Mouse (Mus musculus): ENCODE results near the gene Atf1.
"Not testable (repeated sequence)": the region's sequence is repeated elsewhere in the genome, so short reads cannot be mapped to it uniquely, and the experiment has no call there.

Gene Atf1

DNA sequence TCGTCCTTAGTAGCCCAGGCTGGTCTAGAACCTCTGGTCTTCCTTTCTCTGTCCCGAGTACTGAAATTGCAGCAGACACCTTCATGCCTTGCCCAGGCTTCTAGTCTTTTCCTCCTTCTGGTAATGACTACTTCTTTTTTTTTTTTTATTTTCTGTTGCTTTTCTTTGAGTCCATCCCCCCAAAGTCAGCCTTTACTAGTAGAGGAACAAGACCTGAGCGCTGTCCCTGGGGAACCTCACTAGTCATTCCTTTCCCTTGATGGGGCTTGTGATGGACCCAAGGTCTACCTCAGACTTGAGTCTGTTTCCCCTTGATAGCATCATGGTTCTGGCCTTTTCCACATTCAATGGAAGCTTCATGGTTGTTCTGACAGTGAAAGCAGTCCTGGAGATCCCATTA is 9.6 kb upstream of the Atf1 start:
- DNase-seq: no peak

DNA sequence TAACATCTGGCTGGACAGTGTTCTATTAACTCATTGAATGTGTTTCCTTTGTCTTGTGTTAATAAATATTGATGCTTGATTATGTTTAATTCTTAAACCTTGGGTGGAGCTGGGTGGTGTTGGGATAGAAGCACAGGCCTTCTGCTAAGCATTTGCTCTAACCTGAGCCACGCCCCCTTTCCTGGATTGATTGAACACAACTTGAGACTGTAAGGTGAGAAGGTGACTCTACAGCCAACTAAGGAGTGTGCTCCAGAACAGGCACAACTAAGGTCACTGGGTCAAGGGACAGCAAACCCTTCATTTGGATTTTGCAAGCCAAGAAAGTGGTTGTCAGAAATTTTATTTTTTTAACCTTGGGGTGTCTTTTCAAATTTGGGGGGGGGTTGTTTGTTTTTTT is 8.2 kb upstream of the Atf1 start:
- no peak for DNase-seq

DNA sequence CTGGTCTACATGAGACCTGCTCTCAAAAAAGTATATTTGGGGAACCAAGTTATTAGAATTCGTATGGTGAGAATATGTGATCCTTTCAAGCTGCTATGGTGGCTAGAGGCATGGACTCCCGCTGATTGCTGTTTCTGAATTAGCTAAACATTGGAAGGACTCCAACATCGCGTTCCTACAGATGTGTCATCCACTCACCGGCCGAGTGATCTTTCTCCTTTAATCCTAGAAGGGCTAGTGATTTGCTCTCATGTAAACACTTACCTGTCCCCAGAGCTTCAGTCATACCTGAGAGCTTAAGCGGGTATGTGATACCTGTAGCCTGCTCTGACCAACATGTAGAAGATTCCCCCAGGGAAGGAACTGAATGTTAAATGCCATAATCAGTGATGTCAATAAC is 6.7 kb upstream of the Atf1 start:
- DNase-seq: no peak

DNA sequence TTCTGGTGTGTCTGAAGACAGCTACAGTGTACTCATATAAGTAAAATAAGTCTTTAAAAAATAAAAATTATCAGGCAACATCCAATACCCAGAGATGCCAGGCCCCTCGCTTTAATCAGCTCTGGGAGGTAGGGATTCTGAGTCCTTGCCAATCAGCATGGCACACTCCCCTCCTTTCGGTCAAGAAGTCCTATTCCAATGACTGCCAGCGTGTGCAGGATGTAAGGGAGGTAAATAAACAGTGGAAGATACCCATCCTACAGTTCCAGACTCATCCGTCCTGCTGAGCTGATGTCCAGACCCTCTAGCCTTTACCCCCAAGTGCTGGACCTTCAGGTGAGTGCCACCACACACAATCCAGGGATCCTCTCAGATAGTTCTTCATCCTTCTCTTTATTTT is 2.2 kb upstream of the Atf1 start:
- DNase-seq: no peak

DNA sequence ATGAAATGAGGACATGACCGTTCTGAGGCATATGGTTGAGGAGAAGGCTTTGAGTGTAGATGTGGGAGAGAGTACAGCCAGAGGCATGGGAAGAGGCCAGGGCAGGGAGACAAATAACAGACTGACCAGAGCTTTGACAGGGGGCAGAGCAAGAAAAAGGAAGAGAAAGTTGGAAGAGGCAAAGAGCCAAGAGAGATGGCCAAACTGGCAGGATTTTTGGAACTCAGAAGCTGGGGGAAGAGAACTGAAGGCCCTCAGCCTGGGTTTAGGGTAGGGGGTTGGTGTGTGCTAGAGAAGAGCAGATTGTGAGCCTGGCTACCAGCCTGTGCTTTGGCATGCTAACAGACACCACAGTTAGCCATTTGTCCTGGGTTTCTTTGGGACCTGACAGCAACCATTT is 1.7 kb upstream of the Atf1 start:
- no peak for DNase-seq

DNA sequence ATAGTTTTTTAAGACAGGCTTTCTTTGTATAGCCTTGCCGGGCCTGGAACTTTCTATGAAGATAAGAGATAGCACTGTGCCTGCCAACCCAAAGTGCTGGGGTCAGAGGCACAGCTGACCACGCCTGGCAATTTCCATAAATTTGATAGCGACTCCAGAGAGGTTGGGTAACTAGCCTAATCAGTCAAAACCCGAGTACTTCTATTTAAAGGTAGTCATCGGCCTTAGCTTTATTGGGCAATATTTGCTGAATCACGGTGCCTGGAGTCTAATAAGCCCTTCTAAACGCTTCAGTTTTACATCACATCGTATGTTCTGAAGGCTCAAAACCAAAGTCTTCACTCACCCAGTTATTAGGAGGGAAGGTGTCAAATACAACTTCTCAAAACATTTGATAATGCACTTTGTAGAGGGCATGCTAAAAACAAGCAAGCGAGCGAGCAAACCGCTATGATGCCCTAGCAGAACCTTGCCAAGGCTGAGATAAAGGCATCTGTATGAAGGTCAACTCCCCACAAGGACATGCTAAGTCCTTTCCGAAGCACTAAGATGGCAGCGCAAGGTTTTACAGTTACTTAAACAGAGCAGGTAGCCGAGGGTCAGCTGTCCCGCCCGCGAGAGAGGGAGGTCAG is 472 bp upstream of the Atf1 start:
- no peak for DNase-seq

DNA sequence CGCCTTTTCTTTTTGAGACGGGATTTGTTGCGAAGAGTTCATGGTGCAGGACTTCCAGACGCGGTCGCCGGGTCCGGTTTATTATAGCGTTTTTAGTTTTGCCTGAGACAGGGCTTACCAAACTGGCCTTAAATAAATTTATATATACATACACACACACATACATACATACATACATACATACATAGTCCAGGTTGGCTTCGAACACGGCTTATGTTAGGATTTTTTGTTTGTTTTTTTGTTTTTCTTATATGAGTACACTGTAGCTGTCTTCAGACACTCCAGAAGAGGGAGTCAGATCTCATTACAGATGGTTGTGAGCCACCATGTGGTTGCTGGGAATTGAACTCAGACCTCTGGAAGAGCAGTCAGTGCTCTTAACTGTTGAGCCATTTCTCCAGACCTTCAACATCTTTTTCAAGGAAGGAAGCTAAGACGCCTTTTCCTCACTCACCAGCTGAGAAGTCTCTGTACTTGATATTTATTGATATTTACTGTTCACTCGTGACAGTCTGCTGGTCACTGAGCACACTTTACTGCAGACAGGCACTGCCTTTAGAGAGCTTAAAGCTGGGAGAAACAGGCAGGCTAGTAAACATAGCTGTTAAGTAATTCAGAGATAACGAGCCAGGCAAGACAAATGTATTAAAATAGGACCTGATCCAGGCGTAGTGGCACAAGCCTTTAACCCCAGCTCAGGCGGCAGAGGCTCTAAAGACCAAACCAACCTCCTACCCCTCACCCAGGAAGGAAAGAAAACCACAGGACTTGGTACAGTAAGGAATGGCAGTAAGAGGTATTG is 1.1 kb downstream of the Atf1 start:
- no peak for DNase-seq

DNA sequence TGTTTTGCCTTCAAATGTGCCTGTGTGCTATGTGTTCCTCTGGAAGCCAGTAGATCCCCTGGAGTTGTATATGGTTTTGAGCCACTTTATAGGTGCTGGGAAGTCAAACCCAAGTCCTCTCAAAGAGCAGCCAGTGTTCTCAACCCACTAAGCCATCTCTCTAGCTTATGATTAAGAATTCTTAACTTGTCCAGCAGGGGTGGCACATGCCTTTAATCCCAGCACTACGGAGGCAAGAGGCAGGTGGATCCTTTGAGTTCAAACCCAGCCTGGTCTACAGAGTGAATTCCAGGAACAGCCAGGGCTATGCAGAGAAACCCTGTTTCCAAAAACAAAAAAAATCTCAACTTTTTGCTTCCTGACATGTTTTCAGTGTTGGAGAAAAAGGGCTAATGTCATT is 3.0 kb downstream of the Atf1 start:
- DNase-seq: no peak

DNA sequence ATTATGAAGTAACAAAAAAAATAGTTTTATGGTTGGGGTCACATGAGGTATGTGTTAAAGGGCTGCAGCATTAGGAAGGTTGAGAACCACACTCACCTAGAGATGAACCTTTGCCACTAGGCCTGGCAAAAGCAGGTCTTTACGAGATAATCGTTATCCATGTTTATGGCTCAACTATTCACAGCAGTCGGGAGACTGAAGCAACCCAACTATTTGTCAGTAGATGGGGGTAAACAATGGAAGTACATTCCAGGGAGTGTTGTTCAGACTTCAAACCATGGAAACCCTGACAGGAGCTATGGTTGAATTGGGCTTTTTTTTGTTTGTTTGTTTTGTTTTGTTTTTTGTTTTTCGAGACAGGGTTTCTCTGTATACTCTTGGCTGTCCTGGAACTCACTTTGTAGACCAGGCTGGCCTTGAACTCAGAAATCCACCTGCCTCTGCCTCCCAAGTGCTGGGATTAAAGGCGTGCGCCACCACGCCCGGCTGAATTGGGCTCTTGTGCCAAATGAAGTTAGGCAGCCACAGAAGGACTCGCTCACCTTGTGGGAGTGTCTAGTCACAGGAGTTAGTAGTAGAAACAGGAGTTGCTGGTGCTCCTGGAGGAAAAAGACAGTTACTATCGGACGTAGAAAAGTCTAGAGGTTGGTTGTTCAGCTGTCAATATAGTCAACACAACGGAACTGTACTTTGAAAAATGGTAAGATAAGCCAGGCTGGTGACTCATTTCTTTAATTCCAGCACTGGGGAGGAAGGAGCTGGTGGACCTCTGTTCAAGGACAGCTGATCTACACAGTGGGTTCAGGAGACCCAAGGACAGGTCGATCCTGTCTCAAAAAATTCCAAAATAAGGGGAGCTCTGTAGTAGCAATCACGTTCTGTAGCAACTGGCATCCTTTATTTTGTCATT is 4.3 kb downstream of the Atf1 start:
- no peak for DNase-seq

DNA sequence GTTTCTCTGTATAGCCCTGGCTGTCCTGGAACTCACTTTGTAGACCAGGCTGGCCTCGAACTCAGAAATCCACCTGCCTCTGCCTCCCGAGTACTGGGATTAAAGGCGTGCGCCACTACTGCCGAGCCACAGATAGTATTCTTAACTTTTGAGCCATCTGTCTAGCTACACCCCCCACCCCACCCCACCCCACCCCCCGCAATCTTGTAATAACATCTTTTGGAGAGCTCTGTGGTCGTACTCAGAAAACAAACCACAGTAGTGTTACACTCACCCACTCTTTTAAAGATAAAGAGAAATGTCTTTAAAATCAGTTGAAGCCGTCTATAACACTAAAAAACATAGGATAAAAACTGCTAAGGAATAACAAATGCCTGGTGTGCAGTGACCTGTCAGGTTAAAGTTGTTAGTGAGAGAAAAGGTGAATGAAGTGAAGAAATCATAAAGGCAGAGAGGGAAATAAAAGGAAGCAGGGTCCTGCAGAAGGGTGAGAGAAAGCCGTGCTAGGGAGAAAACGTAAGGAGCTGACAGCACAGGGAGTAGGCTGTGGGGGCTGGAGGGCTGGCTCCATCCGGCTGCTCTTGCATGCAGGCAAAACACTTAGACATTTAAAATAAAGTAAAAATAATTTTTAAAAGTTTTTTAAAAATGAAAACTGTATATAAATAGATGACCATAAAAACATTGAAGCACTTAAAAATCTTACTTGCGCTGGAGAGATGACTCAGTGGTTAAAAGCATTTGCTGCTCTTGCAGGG is 7.8 kb downstream of the Atf1 start:
- peak; percentile 57 for DNase-seq

DNA sequence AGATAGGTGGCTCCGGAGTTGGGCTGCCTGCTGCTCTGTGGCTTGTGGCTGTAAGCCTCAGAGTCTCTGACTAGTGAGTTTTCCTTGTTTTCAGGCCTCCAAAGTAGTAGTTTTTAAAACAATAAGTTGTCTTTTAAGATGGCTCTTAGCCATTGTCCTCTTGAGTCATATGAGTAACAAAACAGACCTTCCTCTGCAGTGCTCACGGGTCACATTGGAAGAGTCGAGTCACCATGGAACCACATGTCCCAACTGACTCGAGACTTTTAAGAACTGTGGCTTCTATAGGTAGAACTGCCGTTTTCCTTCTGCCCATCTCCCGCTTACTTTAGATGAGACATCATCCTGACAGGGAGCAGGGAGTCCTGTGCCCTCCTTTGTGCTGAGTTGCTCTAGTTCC is 9.3 kb downstream of the Atf1 start:
- DNase-seq: no peak

DNA sequence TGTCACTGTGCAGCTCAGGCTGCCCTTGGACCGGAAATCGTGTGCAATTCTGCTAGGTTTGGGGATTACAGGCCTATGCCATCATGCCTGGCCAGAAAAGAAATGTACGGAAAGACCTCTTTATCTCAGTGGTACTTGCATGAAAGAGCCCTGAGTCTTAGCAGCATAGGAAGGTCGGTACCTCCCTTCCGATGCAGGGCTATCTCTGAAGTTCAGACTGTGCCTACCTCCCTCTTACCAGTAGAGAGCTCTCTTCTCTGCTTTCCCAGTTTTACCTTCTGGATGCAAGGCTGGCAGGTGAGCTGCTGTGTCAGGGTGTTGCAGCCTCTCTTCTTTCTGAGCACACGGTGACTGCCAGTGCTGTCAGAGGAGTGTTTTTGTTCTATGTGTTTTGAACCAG is 14.2 kb downstream of the Atf1 start:
- DNase-seq: no peak

DNA sequence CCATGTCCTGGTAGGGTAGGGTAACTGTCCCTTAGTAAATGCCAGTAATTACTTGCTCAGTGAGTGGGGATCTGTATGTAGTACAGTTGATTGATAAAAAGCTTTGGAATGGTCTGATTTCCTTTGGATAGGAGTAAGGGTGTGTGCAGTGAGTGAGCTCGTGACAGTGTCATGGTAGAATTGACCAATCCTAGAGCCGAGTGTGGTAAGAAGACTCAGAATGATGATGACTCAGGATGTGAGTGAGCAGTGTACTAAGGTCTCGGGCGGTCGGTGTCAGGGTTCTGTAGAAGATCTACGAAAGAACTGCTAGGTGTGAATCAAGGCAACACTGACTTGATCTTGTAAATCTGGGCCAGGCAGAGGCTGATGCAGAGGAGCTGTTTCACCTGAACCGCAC is 18.3 kb downstream of the Atf1 start:
- DNase-seq: no peak

DNA sequence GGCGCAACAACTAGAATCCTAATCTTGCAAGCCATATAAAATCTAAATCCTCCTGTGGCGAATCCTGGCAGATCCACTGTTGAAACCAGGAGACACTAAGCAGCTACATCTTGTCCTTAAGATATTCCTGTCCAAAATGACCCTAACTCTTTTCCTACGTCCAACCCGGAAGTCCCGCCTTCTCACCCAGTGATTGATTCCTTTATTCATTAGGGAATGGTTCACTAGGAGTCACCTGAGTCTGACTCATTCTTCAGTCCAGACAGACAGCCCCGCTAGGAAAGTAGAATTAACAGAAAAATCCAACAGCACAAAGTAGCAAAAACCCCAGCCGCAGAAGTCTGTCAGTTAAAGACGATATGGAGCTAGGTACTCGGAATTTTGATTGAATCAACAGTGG is 19.7 kb downstream of the Atf1 start:
- DNase-seq: no peak

DNA sequence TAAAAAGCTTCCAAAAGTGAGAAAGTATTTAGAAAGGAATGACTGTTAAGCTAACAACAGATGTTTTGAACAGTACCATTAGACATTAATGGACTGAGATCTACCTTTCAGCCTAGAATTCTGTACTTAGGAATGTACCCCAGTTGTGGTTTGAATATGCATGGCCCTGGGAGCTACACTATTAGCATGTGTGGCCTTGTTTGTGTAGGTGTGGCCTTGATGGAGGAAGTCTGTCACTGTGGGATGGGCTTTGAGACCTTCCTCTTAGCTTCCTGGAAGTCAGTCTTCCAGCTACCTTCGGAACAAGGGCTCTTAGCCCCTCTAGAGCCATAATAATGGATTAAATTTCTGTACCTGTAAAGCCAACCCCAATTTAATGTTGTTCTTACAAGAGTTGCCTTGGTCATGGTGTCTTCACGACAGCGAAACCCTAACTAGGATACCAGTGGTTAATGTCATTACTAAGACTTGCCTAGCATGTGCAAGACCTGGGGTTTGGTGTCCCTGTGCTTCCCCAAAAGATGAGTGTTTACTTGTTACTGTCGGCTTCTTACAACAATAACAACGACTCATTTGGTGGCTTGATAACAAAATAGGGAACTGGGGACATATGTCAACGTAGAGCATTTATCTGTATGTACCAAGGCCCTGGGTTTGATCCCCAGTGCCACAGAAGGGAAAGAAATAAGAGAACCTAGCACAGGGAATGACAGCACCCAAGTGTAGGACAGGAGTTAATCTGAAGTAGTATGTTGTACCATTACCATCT is 21.2 kb downstream of the Atf1 start:
- no peak for DNase-seq

DNA sequence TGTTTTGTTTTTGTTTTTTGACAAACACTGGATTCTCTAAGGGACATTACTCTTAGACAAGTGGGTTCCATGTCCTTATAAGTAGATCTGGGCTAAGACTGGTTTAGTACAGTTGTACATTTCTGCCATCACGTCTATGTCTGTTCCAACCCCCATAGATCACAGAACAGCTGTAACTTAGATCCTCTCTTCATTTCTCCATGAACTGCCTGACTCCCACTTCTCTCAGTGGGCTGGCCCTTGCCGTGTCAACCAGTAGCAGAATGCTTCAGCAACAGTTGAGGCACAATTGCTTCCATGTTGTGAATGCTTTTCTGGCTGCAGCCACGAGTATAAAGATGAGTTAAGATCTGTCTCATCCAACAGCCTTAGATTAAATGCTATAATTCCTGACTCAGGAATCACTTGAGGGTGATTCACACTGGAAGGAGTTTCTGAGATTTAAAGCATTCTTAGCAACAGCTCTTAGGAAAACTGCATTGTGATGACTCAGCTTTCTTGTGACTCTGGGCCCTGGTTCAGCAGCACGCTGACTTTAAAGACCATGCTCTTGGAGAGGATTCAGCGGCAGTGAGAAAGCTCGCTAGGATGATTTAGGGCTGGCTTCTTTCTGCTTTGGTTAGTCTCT is 23.6 kb downstream of the Atf1 start:
- DNase-seq: peak; percentile 66

DNA sequence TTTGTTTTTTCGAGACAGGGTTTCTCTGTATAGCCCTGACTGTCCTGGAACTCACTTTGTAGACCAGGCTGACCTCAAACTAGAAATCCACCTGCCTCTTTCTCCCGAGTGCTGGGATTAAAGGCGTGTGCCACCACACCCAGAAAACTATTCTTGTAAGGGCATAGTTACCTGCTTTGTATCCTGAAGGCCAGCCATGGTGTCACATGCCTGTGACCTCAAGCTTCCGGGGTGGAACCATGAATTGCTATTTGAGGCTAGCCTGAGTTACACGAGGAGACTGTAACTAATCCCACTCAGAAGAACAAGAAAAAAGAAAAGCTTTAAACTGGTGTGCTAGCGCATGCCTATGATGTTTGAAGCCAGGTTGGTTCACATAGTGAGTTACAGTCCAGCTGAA is 28.8 kb downstream of the Atf1 start:
- DNase-seq: no peak

DNA sequence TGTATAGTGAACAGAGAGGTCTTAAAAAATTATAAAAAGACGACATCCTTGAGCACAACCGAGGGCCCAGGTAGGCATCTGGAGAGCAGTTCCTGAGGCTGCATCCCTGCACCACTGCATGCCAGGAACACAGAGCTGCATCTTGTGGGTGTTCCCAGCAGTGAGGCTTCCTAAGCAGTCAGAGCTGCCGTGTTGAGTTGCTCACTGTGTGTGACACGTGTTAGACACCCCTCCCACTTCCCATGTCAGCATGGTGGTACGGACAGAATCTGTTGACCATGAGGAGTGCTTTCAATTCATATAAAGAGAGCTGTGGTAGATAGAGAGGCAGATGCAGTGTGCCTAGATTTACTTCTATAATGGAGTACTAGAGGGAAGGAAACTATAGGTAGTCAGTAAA is 29.7 kb downstream of the Atf1 start:
- no peak for DNase-seq

DNA sequence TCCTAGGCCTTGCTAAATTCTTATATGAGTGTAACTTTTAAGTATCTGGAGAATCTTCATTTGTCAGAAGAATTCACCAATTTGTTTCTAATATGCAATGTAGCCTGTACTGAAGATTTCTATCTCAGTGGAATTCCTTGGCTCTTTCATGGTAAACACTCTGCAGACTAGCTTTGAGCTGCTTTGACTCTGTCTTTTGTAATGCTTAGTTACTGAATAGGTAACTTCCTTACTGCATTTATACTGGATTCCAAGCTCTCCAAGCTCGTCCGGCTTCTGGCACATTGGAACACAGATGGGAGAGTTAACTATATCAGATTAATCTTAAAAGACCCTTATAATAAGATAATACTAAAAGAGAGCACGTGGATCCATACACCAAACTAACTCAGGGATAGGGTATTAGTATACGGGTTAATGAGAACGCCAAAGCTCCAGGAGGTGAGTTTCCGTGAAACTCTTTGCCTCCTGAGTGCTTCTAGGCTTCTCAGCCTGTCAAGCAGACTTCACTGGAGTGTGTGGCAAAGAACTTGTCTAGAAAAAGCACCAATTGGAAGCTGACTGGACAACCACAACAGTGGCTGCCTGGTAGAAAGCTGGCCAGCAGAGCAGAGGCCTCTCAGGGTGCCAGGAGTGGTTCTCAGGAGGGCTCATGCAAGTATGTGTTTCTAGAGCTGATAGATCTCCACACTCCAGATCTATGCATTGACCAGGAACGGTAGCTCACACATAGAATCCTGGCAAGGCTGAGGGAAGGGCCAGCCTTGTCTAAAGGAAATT is 31.2 kb downstream of the Atf1 start:
- no peak for DNase-seq

DNA sequence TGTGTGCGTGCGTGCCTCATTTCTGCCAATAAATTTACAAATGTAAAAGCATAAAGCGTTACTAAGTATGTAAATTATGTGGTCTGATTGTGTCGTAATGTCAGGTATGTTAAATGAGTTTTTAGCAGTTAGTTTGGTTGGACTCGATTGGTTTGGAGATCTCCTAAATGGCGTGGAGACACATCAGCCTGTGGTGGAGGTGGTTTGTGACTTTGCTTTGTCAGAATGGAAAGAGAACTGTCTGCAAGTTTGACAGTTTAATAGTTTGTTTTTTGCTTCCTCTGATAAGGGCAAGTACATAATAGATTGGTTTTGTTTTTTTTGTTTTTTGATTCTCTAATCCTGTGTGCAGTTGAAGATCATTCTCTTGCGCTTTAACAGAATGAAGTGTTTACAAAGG is 32.7 kb downstream of the Atf1 start:
- not testable (repeated sequence) for DNase-seq
